Mouse (Mus musculus) limb, embryonic 12.5 days (tissue): ENCODE results near the gene Uqcrq. TPM values are rescaled to one million over a fixed set of nuclear protein-coding genes. Genes with fewer than 3 reads are reported as not detected.

Source experiments
- ATAC-seq: fragments of 200-750 bp; cut with Nextera tagmentation; 2 replicates; pipeline ENCODE4 v1.8.0; 2017; ENCODE audit warnings: low read depth, moderate TSS enrichment; ENCODE audit not compliant: insufficient number of reproducible peaks, insufficient read depth, low FRiP score, low TSS enrichment
- H3K27ac ChIP-seq: fragments of 300-500 bp; sonication (generic); 2 replicates; pipeline ENCODE4 v1.5.1; 2016; ENCODE audit warnings: mild to moderate bottlenecking, moderate library complexity
- H3K27me3 ChIP-seq: fragments of 300-500 bp; sonication (generic); 2 replicates; pipeline ENCODE4 v1.6.1; 2016; ENCODE audit warnings: mild to moderate bottlenecking, moderate library complexity
- H3K36me3 ChIP-seq: fragments of 300-500 bp; sonication (generic); 2 replicates; pipeline ENCODE4 v1.6.1; 2016; ENCODE audit warnings: mild to moderate bottlenecking, moderate library complexity
- H3K4me1 ChIP-seq: fragments of 300-500 bp; sonication (generic); replicated peaks from 2 replicates; pipeline ENCODE4 v1.6.1; 2016
- H3K4me2 ChIP-seq: fragments of 300-500 bp; sonication (generic); 2 replicates; pipeline ENCODE4 v1.6.1; 2016; ENCODE audit warnings: mild to moderate bottlenecking, moderate library complexity
- H3K4me3 ChIP-seq: fragments of 300-500 bp; sonication (generic); replicated peaks from 2 replicates; pipeline ENCODE4 v1.5.1; 2016; ENCODE audit warnings: mild to moderate bottlenecking
- H3K9ac ChIP-seq: fragments of 300-500 bp; sonication (generic); replicated peaks from 2 replicates; pipeline ENCODE4 v1.6.1; 2016; ENCODE audit warnings: mild to moderate bottlenecking, moderate library complexity
- H3K9me3 ChIP-seq: fragments of 300-500 bp; sonication (generic); 2 replicates; pipeline ENCODE4 v1.6.1; 2016; ENCODE audit warnings: mild to moderate bottlenecking, moderate library complexity
- whole genome bisulfite sequencing: fragments of 180-500 bp; shearing (Covaris S2); methylation state at CpG from one replicate; pipeline ENCODE4 v1.1.7; 2016; 5-methylcytosine and 5-hydroxymethylcytosine counted together
- polyA plus RNA-seq: library from polyadenylated mRNA; unstranded; fragments of >200 nt; fragmentation: Nextera tagmentation; extraction: Ambion mirVana; gene quantifications from 2 replicates; pipeline ENCODE4 v1.2.1, GENCODE M21; 2016

The Uqcrq gene
- polyA plus RNA-seq, 1 experiment from 2014 or later: 512 TPM

GRCm38 (mm10) chr11:53466231-53466971 lies 35.8 kb upstream of the Uqcrq start:
- H3K27ac ChIP-seq: no peak overlapping the region
- peak; percentile 18; the same call in 1 of the 2 replicates for ATAC-seq
- H3K4me2 ChIP-seq: peak overlapping the region; percentile 56
- WGBS: 8% methylated on average over 40 of the region's 40 CpGs
- no peaks in the 10 kb centered on the region for H3K9me3 ChIP-seq
- peaks cover 39% of the 10 kb centered on the region for H3K4me1 ChIP-seq
- H3K9ac ChIP-seq: no peak overlapping the region; the same call in 1 of the 2 replicates
- H3K4me3 ChIP-seq: peak overlapping the region; percentile 24
- H3K36me3 ChIP-seq: peaks cover 4% of the 10 kb centered on the region; the same call in 1 of the 2 replicates
- peaks cover 76% of the 10 kb centered on the region for H3K27me3 ChIP-seq

GRCm38 (mm10) chr11:53463551-53464424 lies 33.2 kb upstream of the Uqcrq start:
- Histone ChIP-seq H3K4me3 (peak overlapping the region; percentile 40), H3K27ac (no peak overlapping the region), H3K36me3 (peaks cover 4% of the 10 kb centered on the region; the same call in 1 of the 2 replicates), H3K4me1 (peaks cover 25% of the 10 kb centered on the region), H3K4me2 (peak overlapping the region; percentile 86), H3K9me3 (no peaks in the 10 kb centered on the region), H3K27me3 (peaks cover 66% of the 10 kb centered on the region), H3K9ac (peak overlapping the region; percentile 44)
- no peak for ATAC-seq
- WGBS: 7% methylated on average over 55 of the region's 55 CpGs

- Histone ChIP-seq H3K9ac (no peak overlapping the region), H3K27me3 (peaks cover 68% of the 10 kb centered on the region), H3K27ac (no peak overlapping the region), H3K4me2 (no peak overlapping the region), H3K9me3 (no peaks in the 10 kb centered on the region), H3K36me3 (peaks cover 4% of the 10 kb centered on the region; the same call in 1 of the 2 replicates), H3K4me3 (no peak overlapping the region), H3K4me1 (peaks cover 20% of the 10 kb centered on the region)
- ATAC-seq: no peak
- 24% methylated on average over 5 of the region's 5 CpGs for WGBS
Observed at GRCm38 (mm10) chr11:53461727-53462126, 31.1 kb upstream of the Uqcrq start.

GRCm38 (mm10) chr11:53460192-53460591 lies 29.6 kb upstream of the Uqcrq start:
- no peak overlapping the region for H3K27ac ChIP-seq
- H3K4me1 ChIP-seq: peaks cover 15% of the 10 kb centered on the region
- H3K27me3 ChIP-seq: peaks cover 61% of the 10 kb centered on the region
- 91% methylated on average over 3 of the region's 3 CpGs for WGBS
- no peak overlapping the region for H3K9ac ChIP-seq
- H3K9me3 ChIP-seq: no peaks in the 10 kb centered on the region
- H3K36me3 ChIP-seq: peaks cover 4% of the 10 kb centered on the region; the same call in 1 of the 2 replicates
- H3K4me3 ChIP-seq: no peak overlapping the region
- ATAC-seq: no peak
- no peak overlapping the region for H3K4me2 ChIP-seq

- ATAC-seq: no peak
- no peak overlapping the region for H3K4me2 ChIP-seq
- H3K27me3 ChIP-seq: peaks cover 49% of the 10 kb centered on the region
- H3K4me1 ChIP-seq: peaks cover 14% of the 10 kb centered on the region
- H3K9ac ChIP-seq: no peak overlapping the region
- no peak overlapping the region for H3K27ac ChIP-seq
- no peak overlapping the region for H3K4me3 ChIP-seq
- 64% methylated on average over 3 of the region's 3 CpGs for WGBS
- no peaks in the 10 kb centered on the region for H3K9me3 ChIP-seq
- H3K36me3 ChIP-seq: no peaks in the 10 kb centered on the region
Observed at GRCm38 (mm10) chr11:53458996-53459395, 28.4 kb upstream of the Uqcrq start.

GRCm38 (mm10) chr11:53457372-53457954 lies 26.8 kb upstream of the Uqcrq start:
- peak overlapping the region; percentile 87 for H3K4me2 ChIP-seq
- H3K9me3 ChIP-seq: no peaks in the 10 kb centered on the region
- no peaks in the 10 kb centered on the region for H3K36me3 ChIP-seq
- WGBS: 6% methylated on average over 29 of the region's 29 CpGs
- peak overlapping the region; percentile 45 for H3K27ac ChIP-seq
- peak; percentile 50; the same call in 1 of the 2 replicates for ATAC-seq
- peak overlapping the region; percentile 56 for H3K4me3 ChIP-seq
- H3K9ac ChIP-seq: peak overlapping the region; percentile 71
- H3K27me3 ChIP-seq: peaks cover 34% of the 10 kb centered on the region
- H3K4me1 ChIP-seq: no peaks in the 10 kb centered on the region

- Histone ChIP-seq H3K27me3 (peaks cover 26% of the 10 kb centered on the region), H3K27ac (peak within 1 kb of the TSS; percentile 45), H3K9me3 (no peaks in the 10 kb centered on the region), H3K4me2 (peak within 1 kb of the TSS; percentile 87), H3K4me3 (peak within 1 kb of the TSS; percentile 56), H3K36me3 (no peaks in the 10 kb centered on the region), H3K9ac (peak within 1 kb of the TSS; percentile 71), H3K4me1 (no peaks in the 10 kb centered on the region)
- 2% methylated on average over 42 of the region's 42 CpGs for WGBS
- ATAC-seq: peak; percentile 86
Observed at GRCm38 (mm10) chr11:53456474-53457371, 26.1 kb upstream of the Uqcrq start, which contains the start of the genes Gm10447 and Shroom1. Gene Gm10447, minus strand, starts transcription at chr11:53457110. Gene Shroom1, plus strand, starts transcription at chr11:53457205.

- Histone ChIP-seq H3K27ac (no peak overlapping the region), H3K4me2 (no peak overlapping the region), H3K27me3 (peaks cover 14% of the 10 kb centered on the region), H3K36me3 (no peaks in the 10 kb centered on the region), H3K9me3 (no peaks in the 10 kb centered on the region), H3K9ac (no peak overlapping the region), H3K4me3 (no peak overlapping the region), H3K4me1 (peaks cover 7% of the 10 kb centered on the region; the same call in 1 of the 2 replicates)
- ATAC-seq: no peak
- WGBS: 84% methylated on average over 5 of the region's 5 CpGs
Observed at GRCm38 (mm10) chr11:53453031-53453430, 22.4 kb upstream of the Uqcrq start.

GRCm38 (mm10) chr11:53452396-53452795 lies 21.8 kb upstream of the Uqcrq start:
- Histone ChIP-seq H3K4me1 (peaks cover 7% of the 10 kb centered on the region; the same call in 1 of the 2 replicates), H3K36me3 (no peaks in the 10 kb centered on the region), H3K9ac (no peak overlapping the region), H3K4me2 (no peak overlapping the region), H3K27me3 (peaks cover 8% of the 10 kb centered on the region; the same call in 1 of the 2 replicates), H3K9me3 (no peaks in the 10 kb centered on the region), H3K4me3 (no peak overlapping the region), H3K27ac (no peak overlapping the region)
- no peak for ATAC-seq
- 91% methylated on average over 9 of the region's 9 CpGs for WGBS

GRCm38 (mm10) chr11:53451361-53451760 lies 20.7 kb upstream of the Uqcrq start:
- H3K9ac ChIP-seq: no peak overlapping the region
- WGBS: 55% methylated on average over 2 of the region's 2 CpGs
- H3K4me3 ChIP-seq: no peak overlapping the region
- ATAC-seq: no peak
- H3K27me3 ChIP-seq: peaks cover 6% of the 10 kb centered on the region; the same call in 1 of the 2 replicates
- peaks cover 7% of the 10 kb centered on the region; the same call in 1 of the 2 replicates for H3K4me1 ChIP-seq
- no peak overlapping the region for H3K4me2 ChIP-seq
- H3K27ac ChIP-seq: no peak overlapping the region
- no peaks in the 10 kb centered on the region for H3K36me3 ChIP-seq
- no peaks in the 10 kb centered on the region for H3K9me3 ChIP-seq
